Mouse (Mus musculus): ENCODE measurements around the gene Camk2g.

DNA sequence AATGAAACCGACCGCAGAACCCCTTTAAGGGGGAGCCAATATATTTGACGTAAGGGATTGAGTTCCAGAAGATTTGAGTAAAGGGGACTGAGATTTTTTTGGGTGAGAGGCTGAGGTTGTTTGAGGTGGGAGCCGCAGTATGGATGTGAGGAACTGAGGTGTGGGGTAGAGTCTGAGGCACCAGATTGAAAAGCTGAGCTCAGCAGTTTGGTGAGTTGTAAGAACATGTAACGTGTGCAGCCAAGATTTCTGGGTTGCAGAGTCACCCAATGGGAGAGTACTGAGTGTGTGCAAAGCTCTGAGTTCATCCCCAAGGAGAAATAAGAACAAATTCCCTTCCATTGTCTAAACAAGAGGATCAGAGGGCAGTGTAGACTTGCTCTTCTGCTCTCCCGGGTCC, 4.4 kb upstream of the Camk2g start:
- TF ChIP-seq MXI1 (IDR thresholded peaks at IDR 0.05; ENCODE audit: low read depth, low read length), result no peak
- TF ChIP-seq EP300 (IDR thresholded peaks at IDR 0.05; ENCODE audit: low read depth in 1 of 2, low read length in 2 of 2), result no peak
- TF ChIP-seq ZNF384 (IDR thresholded peaks at IDR 0.05; ENCODE audit: low read depth, low read length), result no peak
- no peak for TF ChIP-seq POLR2AphosphoS2 (IDR thresholded peaks at IDR 0.05; ENCODE audit: low read length)
- no peak for TF ChIP-seq CTCF (IDR thresholded peaks at IDR 0.05 in 2 of 3, conservative IDR thresholded peaks at IDR 0.05 in 1 of 3; ENCODE audit: control insufficient read depth in 1 of 3, insufficient read depth in 1 of 3, low read depth in 2 of 3, low read length in 3 of 3, poor library complexity in 1 of 3, severe bottlenecking in 1 of 3)
- no peak for TF ChIP-seq BHLHE40 (IDR thresholded peaks at IDR 0.05; ENCODE audit: borderline replicate concordance, low read depth, low read length)
